Mouse (Mus musculus): ENCODE measurements at regions not wholly inside any gene's neighbourhood (a gene's known extent, or its start where the extent isn't known, plus 50 kb on each side); places are given as distances from the start of the nearest gene placed in this dataset.

GRCm38 (mm10) chr2:116808113-116808512 lies 70.4 kb upstream of the Tmco5 start:
- no peak for DNase-seq (ENCODE audit: extremely low spot score, low spot score)

GRCm38 (mm10) chr2:116808554-116808953 lies 69.9 kb upstream of the Tmco5 start:
- DNase-seq (ENCODE audit: extremely low spot score, low spot score): no peak

GRCm38 (mm10) chr2:116810116-116810515 lies 68.4 kb upstream of the Tmco5 start:
- DNase-seq (ENCODE audit: extremely low spot score, low spot score): no peak

GRCm38 (mm10) chr2:116812869-116813558 lies 65.5 kb upstream of the Tmco5 start:
- DNase-seq (ENCODE audit: extremely low spot score, low spot score): no peak

GRCm38 (mm10) chr2:116813559-116813895 lies 65.0 kb upstream of the Tmco5 start:
- no peak for DNase-seq (ENCODE audit: extremely low spot score, low spot score)

- DNase-seq (ENCODE audit: extremely low spot score, low spot score): no peak
These were observed 61.4 kb upstream of the Tmco5 start for GRCm38 (mm10) chr2:116817134-116817533.

- no peak for DNase-seq (ENCODE audit: extremely low spot score, low spot score)
These were observed 60.9 kb upstream of the Tmco5 start for GRCm38 (mm10) chr2:116817561-116817960.

GRCm38 (mm10) chr2:116818550-116818949 lies 59.9 kb upstream of the Tmco5 start:
- no peak for DNase-seq (ENCODE audit: extremely low spot score, low spot score)

GRCm38 (mm10) chr2:116819016-116819687 lies 59.3 kb upstream of the Tmco5 start:
- DNase-seq (ENCODE audit: extremely low spot score, low spot score): no peak

GRCm38 (mm10) chr2:116820831-116821745 lies 57.4 kb upstream of the Tmco5 start:
- DNase-seq (ENCODE audit: extremely low spot score, low spot score): no peak

Data from neural tube, embryonic 10.5 days (tissue).